Mouse (Mus musculus) midbrain, embryonic 12.5 days (tissue): ENCODE results near the gene Gm20388. TPM values are rescaled to one million over a fixed set of nuclear protein-coding genes. Genes with fewer than 3 reads are reported as not detected.

Source experiments
- ATAC-seq: fragments of 200-750 bp; cut with Nextera tagmentation; 2 replicates; pipeline ENCODE4 v1.8.0; 2017; ENCODE audit warnings: low read depth, moderate TSS enrichment, moderate library complexity; ENCODE audit not compliant: low FRiP score
- H3K27ac ChIP-seq: fragments of 300-500 bp; sonication (generic); replicated peaks from 2 replicates; pipeline ENCODE4 v1.5.1; 2016; ENCODE audit warnings: mild to moderate bottlenecking
- H3K27me3 ChIP-seq: fragments of 300-500 bp; sonication (generic); 2 replicates; pipeline ENCODE4 v1.6.1; 2016; ENCODE audit warnings: mild to moderate bottlenecking
- H3K36me3 ChIP-seq: fragments of 300-500 bp; sonication (generic); 2 replicates; pipeline ENCODE4 v1.6.1; 2016
- H3K4me1 ChIP-seq: fragments of 300-500 bp; sonication (generic); 2 replicates; pipeline ENCODE4 v1.6.1; 2016
- H3K4me2 ChIP-seq: fragments of 300-500 bp; sonication (generic); replicated peaks from 2 replicates; pipeline ENCODE4 v1.6.1; 2016; ENCODE audit warnings: mild to moderate bottlenecking, moderate library complexity
- H3K4me3 ChIP-seq: fragments of 300-500 bp; sonication (generic); 2 replicates; pipeline ENCODE4 v1.5.1; 2016; ENCODE audit warnings: mild to moderate bottlenecking
- H3K9ac ChIP-seq: fragments of 300-500 bp; sonication (generic); replicated peaks from 2 replicates; pipeline ENCODE4 v1.6.1; 2016; ENCODE audit warnings: mild to moderate bottlenecking, moderate library complexity
- H3K9me3 ChIP-seq: fragments of 300-500 bp; sonication (generic); 2 replicates; pipeline ENCODE4 v1.6.1; 2016; ENCODE audit warnings: mild to moderate bottlenecking
- WGBS: fragments of 180-500 bp; shearing (Covaris S2); methylation state at CpG from one replicate; pipeline ENCODE4 v1.1.7; 2016; 5-methylcytosine and 5-hydroxymethylcytosine counted together
- polyA plus RNA-seq: library from polyadenylated mRNA; unstranded; fragments of >200 nt; fragmentation: Nextera tagmentation; extraction: Ambion mirVana; gene quantifications from 2 replicates; pipeline ENCODE4 v1.2.1, GENCODE M21; 2016

The Gm20388 gene
- polyA plus RNA-seq, 1 experiment from 2014 or later: not detected

GRCm38 (mm10) chr8:123375701-123376100 is 3465.1 kb downstream of the Gm20388 start:
- 87% methylated on average over 10 of the region's 10 CpGs for WGBS
- peaks cover 6% of the 10 kb centered on the region; the same call in 1 of the 2 replicates for H3K36me3 ChIP-seq
- no peak for ATAC-seq
- H3K4me1 ChIP-seq: peaks cover 24% of the 10 kb centered on the region
- H3K27me3 ChIP-seq: no peaks in the 10 kb centered on the region
- no peak overlapping the region for H3K27ac ChIP-seq
- no peak overlapping the region for H3K4me3 ChIP-seq
- H3K9ac ChIP-seq: 0 out of 2 replicates have a peak overlapping the region, but pooled peaks have one; percentile 32
- no peaks in the 10 kb centered on the region for H3K9me3 ChIP-seq
- H3K4me2 ChIP-seq: no peak overlapping the region

DNA sequence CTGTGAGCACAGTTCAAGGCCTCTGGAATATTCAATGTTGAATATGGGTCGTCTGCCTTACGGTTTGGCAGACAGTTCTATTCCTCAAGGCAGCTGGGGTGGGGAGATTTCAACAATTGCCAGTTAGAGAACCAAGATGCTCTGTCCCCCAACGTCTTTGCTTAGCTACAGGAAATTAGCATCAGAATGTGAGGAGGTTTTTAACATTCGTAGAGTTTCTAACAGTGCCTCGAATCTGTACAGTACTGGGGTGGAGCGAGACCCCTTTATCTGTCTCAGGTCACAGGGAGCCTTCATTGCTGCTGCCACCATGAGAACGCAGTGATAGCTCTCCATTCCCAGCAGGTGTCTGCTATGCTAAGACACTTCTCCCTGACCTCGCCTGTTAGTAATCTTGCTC is 3465.5 kb downstream of the Gm20388 start:
- Histone ChIP-seq H3K4me1 (peaks cover 24% of the 10 kb centered on the region), H3K27me3 (no peaks in the 10 kb centered on the region), H3K9ac (no peak overlapping the region), H3K27ac (0 out of 2 replicates have a peak overlapping the region, but pooled peaks have one; percentile 6), H3K4me2 (no peak overlapping the region), H3K9me3 (no peaks in the 10 kb centered on the region), H3K36me3 (peaks cover 8% of the 10 kb centered on the region), H3K4me3 (no peak overlapping the region)
- ATAC-seq: no peak
- WGBS: 68% methylated on average over 8 of the region's 8 CpGs

GRCm38 (mm10) chr8:123381711-123382110 is 3471.1 kb downstream of the Gm20388 start:
- Histone ChIP-seq H3K27ac (no peak overlapping the region), H3K9me3 (no peaks in the 10 kb centered on the region), H3K9ac (no peak overlapping the region), H3K4me3 (no peak overlapping the region), H3K36me3 (peaks cover 53% of the 10 kb centered on the region), H3K4me1 (no peaks in the 10 kb centered on the region), H3K4me2 (no peak overlapping the region), H3K27me3 (no peaks in the 10 kb centered on the region)
- ATAC-seq: no peak
- WGBS: 94% methylated on average over 4 of the region's 4 CpGs

DNA sequence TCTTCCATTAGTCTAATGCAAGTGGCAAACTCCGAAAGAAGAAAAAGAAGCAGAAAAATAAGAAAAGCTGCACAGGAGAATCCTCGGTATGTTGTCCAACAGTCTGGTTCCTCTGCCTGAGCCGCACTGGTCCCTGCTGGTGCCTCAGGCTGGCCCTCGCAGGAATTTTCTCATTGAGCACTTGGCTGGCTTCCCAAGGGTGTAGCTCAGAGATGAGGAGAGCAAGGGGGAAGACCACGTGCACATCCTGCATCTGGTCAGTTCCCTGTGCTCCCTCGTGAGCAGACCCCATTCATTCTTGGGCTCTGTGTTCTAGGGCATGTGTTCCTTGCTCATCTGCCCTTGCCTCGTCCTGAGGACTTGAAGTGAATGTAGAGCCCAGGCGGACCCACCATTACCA is 3471.9 kb downstream of the Gm20388 start:
- Histone ChIP-seq H3K9me3 (no peaks in the 10 kb centered on the region), H3K4me2 (no peak overlapping the region), H3K27me3 (no peaks in the 10 kb centered on the region), H3K9ac (no peak overlapping the region), H3K36me3 (peaks cover 61% of the 10 kb centered on the region), H3K27ac (no peak overlapping the region), H3K4me1 (no peaks in the 10 kb centered on the region), H3K4me3 (no peak overlapping the region)
- ATAC-seq: no peak
- 93% methylated on average over 8 of the region's 8 CpGs for WGBS

DNA sequence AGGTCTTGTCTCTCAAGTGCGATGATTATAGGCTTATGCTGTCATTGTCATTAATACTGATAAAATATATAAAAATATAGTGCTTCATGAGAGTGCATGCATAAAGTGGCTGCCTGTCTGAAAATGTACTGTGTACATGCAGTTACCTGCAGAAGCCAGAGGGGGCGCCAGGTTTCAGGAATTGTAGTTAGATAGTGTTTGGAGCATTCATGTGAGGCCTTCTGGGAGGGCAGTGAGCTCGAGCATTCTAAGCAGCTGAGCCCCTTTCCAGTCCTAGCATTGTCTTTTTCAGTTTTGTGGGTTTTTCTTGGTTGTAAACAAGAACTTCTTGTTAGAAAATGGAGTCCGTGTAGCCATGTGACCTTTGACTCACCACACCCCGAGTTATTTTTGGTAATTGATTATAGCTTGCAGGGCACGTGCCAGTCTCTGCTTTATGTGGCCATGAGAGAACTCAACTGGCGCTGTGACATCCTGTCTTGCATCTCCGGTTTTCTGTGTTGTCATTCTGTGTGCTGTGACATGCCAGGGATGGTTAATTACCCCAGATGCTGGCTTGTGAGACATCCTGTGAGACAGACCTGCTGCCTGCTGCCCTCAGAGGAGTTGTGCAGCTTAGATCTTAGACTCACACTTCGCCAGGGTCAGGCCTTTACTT is 3474.4 kb downstream of the Gm20388 start:
- H3K4me1 ChIP-seq: no peaks in the 10 kb centered on the region
- H3K4me2 ChIP-seq: no peak overlapping the region
- WGBS: 76% methylated on average over 9 of the region's 9 CpGs
- no peaks in the 10 kb centered on the region for H3K9me3 ChIP-seq
- no peaks in the 10 kb centered on the region for H3K27me3 ChIP-seq
- H3K27ac ChIP-seq: no peak overlapping the region
- H3K36me3 ChIP-seq: peaks cover 86% of the 10 kb centered on the region
- no peak overlapping the region for H3K9ac ChIP-seq
- no peak overlapping the region for H3K4me3 ChIP-seq
- no peak for ATAC-seq

DNA sequence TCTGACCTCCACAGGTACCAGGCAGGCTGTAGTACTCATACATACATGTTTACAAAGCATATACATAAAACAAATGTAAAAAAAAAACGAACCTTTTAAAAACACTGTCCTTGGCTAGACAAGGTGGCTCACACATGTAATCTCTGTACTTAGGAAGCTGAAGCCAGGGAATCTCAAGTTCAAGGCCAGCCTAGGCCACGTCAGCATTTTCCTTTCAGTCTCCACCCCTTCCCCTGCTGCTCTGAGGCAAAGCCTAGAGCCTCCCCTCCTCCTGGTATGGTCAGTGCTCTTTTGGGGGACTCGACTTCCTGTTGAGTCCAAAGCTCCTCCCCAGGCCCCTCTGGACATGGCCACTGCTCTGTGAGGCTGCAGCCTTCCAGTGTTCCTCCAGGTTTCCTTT is 3476.4 kb downstream of the Gm20388 start:
- no peak overlapping the region for H3K4me2 ChIP-seq
- 85% methylated on average over 3 of the region's 3 CpGs for WGBS
- no peaks in the 10 kb centered on the region for H3K27me3 ChIP-seq
- no peak for ATAC-seq
- H3K4me3 ChIP-seq: no peak overlapping the region
- H3K9me3 ChIP-seq: no peaks in the 10 kb centered on the region
- no peak overlapping the region for H3K9ac ChIP-seq
- H3K27ac ChIP-seq: no peak overlapping the region
- peaks cover 94% of the 10 kb centered on the region for H3K36me3 ChIP-seq
- no peaks in the 10 kb centered on the region for H3K4me1 ChIP-seq

- no peak overlapping the region for H3K4me3 ChIP-seq
- H3K9ac ChIP-seq: no peak overlapping the region
- no peaks in the 10 kb centered on the region for H3K27me3 ChIP-seq
- no peaks in the 10 kb centered on the region for H3K9me3 ChIP-seq
- H3K27ac ChIP-seq: no peak overlapping the region
- H3K4me2 ChIP-seq: no peak overlapping the region
- no peaks in the 10 kb centered on the region for H3K4me1 ChIP-seq
- H3K36me3 ChIP-seq: peaks cover 94% of the 10 kb centered on the region
- 96% methylated on average over 8 of the region's 8 CpGs for WGBS
- ATAC-seq: no peak
Observed at GRCm38 (mm10) chr8:123387801-123388200, 3477.2 kb downstream of the Gm20388 start.

DNA sequence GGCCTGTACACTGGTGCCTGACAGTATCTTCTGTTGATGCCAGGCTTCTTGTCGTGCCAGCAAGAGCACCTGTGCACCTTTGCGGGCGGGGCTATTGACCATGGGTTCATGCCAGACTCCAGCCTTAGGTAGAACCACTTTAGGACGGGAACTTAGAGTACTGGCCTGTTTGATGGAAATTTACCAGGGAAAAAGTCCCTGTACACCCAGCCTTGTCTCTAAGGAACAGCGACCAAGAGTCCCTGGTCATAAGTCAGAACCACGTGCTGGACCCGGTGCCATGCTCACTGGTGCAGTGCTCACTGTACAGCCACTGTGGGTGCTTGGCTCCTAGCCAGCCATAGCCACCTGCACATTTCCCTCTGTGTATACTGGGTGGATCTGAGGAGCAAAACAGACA is 3478.4 kb downstream of the Gm20388 start:
- H3K4me2 ChIP-seq: no peak overlapping the region
- WGBS: 96% methylated on average over 7 of the region's 7 CpGs
- H3K27me3 ChIP-seq: no peaks in the 10 kb centered on the region
- ATAC-seq: no peak
- no peaks in the 10 kb centered on the region for H3K9me3 ChIP-seq
- H3K36me3 ChIP-seq: peaks cover 94% of the 10 kb centered on the region
- H3K4me1 ChIP-seq: no peaks in the 10 kb centered on the region
- no peak overlapping the region for H3K9ac ChIP-seq
- no peak overlapping the region for H3K4me3 ChIP-seq
- H3K27ac ChIP-seq: no peak overlapping the region

DNA sequence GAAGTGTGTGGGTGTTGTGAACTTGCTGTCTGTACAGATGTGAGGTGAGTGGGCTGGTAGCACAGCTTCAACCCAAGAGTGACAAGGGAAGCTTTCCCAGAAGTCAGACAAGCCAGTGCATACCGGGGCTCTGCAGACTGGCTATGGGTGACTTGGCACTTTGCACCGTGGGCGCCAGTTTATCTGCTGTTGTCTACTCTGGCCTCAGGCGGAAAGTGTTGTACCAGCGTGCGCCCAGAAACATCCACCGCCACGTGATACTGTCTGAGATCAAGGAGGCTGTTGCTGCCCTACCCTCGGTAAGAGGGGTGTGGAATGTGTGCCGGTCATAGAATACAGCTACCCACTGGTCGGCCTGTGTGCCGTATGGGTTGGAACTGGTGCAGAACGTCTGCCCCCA is 3487.7 kb downstream of the Gm20388 start:
- 95% methylated on average over 13 of the region's 13 CpGs for WGBS
- Histone ChIP-seq H3K27me3 (no peaks in the 10 kb centered on the region), H3K4me2 (no peak overlapping the region), H3K4me1 (no peaks in the 10 kb centered on the region), H3K9me3 (no peaks in the 10 kb centered on the region), H3K4me3 (no peak overlapping the region), H3K27ac (no peak overlapping the region), H3K36me3 (peaks cover 99% of the 10 kb centered on the region), H3K9ac (no peak overlapping the region)
- no peak for ATAC-seq

- WGBS: 87% methylated on average over 9 of the region's 9 CpGs
- peaks cover 65% of the 10 kb centered on the region for H3K36me3 ChIP-seq
Observed at GRCm38 (mm10) chr8:123401936-123402335, 3491.3 kb downstream of the Gm20388 start.

GRCm38 (mm10) chr8:123402730-123403326 is 3492.2 kb downstream of the Gm20388 start:
- H3K4me3 ChIP-seq: no peak overlapping the region
- WGBS: 93% methylated on average over 9 of the region's 9 CpGs
- H3K4me1 ChIP-seq: peaks cover 13% of the 10 kb centered on the region
- H3K36me3 ChIP-seq: peaks cover 56% of the 10 kb centered on the region
- H3K27ac ChIP-seq: no peak overlapping the region
- ATAC-seq: no peak
- H3K4me2 ChIP-seq: no peak overlapping the region
- H3K27me3 ChIP-seq: 0 out of 2 replicates have a peak, but pooled peaks cover under 1% of the 10 kb centered on the region
- no peak overlapping the region for H3K9ac ChIP-seq
- H3K9me3 ChIP-seq: no peaks in the 10 kb centered on the region

More at GRCm38 (mm10) chr8:123401936-123402335, 3491.3 kb downstream of the Gm20388 start:
- no peak overlapping the region for H3K4me3 ChIP-seq
- no peak overlapping the region for H3K9ac ChIP-seq
- H3K27me3 ChIP-seq: no peaks in the 10 kb centered on the region
- H3K27ac ChIP-seq: no peak overlapping the region
- H3K4me1 ChIP-seq: peaks cover 11% of the 10 kb centered on the region
- no peak for ATAC-seq
- no peaks in the 10 kb centered on the region for H3K9me3 ChIP-seq
- no peak overlapping the region for H3K4me2 ChIP-seq

- Histone ChIP-seq H3K4me2 (no peak overlapping the region), H3K4me1 (peaks cover 24% of the 10 kb centered on the region), H3K9me3 (no peaks in the 10 kb centered on the region), H3K36me3 (peaks cover 39% of the 10 kb centered on the region), H3K9ac (no peak overlapping the region; the same call in 1 of the 2 replicates), H3K27me3 (peaks cover 8% of the 10 kb centered on the region; the same call in 1 of the 2 replicates), H3K27ac (peak overlapping the region; percentile 54; the same call in 1 of the 2 replicates), H3K4me3 (no peak overlapping the region)
- ATAC-seq: no peak
- 54% methylated on average over 8 of the region's 8 CpGs for WGBS
Observed at GRCm38 (mm10) chr8:123404521-123404920, 3493.9 kb downstream of the Gm20388 start.
